In the genomic region with DNA sequence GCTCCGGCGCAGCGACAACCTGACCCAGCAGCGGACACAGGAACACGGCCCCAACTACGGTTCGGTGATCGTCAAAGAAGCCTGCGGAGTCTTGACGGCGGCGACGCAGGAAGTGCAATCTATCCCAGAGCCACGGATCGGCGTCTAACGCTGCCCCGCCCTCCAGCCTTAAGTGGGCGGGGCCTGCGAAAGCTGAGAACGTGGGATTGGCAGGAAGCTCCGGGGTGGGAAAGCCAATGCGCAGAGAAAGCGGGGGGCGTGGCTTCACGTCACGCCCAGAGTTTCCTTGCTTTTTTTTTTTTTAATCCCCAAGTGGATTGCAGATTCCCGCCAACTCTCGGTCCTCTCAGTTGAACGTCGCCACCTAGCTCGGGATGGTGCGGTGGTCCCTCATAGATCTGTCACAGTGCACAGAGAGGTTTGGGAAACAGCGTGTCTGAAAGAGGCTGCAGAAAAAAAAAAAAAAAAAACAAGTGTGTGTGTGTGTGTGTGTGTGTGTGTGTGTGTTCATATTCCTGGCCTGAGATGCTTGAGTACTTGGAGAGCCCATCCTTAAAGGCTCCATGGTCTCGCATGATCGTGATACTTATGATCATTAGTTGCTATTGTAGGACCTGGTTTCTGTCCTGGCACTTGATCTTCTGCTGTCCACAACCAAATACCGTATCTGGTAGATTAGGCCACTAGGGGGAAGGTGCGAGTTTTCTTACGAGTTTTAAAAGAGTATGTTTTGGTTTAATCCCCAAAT, we compare ENCODE assay signal across 8 mouse cellular contexts. TPM values are rescaled to one million over a fixed set of nuclear protein-coding genes. Genes with fewer than 3 reads are reported as not detected.
DNase-seq lines count a peak whose midpoint lies in the region; ATAC-seq and TF ChIP-seq lines count a peak whose summit lies in the region.

Gene Psma1 (minus strand): TSS at position 114 of the 748 bp plus-strand sequence.

- no peaks in the 10 kb centered on the region for H3K9me3 ChIP-seq in embryonic facial prominence, embryonic 13.5 days
- H3K9me3 ChIP-seq in limb, embryonic 12.5 days, result no peaks in the 10 kb centered on the region
- H3K9me3 ChIP-seq in midbrain, embryonic 15.5 days, result no peaks in the 10 kb centered on the region

- ATAC-seq in embryonic facial prominence, embryonic 13.5 days (ENCODE audit: insufficient number of reproducible peaks, insufficient read depth, low FRiP score, low TSS enrichment, low read depth), result peak; percentile 91
- peak; percentile 90 for ATAC-seq in limb, embryonic 12.5 days (ENCODE audit: insufficient number of reproducible peaks, insufficient read depth, low FRiP score, low TSS enrichment, low read depth)
- ATAC-seq in midbrain, embryonic 15.5 days (replicated peaks), result peak; percentile 94

- peak; percentile 51 for TF ChIP-seq POLR2A in kidney, adult 2 months (IDR thresholded peaks at IDR 0.05; ENCODE audit: low read depth, low read length)
- TF ChIP-seq POLR2A in spleen, adult 2 months (IDR thresholded peaks at IDR 0.05; ENCODE audit: low read depth, low read length), result peak; percentile 84

- H3K4me2 ChIP-seq in embryonic facial prominence, embryonic 13.5 days, result peak within 1 kb of the TSS; percentile 90
- peak within 1 kb of the TSS; percentile 84 for H3K4me2 ChIP-seq in limb, embryonic 12.5 days
- peak within 1 kb of the TSS; percentile 67 for H3K4me2 ChIP-seq in midbrain, embryonic 15.5 days

- H3K27me3 ChIP-seq in embryonic facial prominence, embryonic 13.5 days, result no peaks in the 10 kb centered on the region
- no peaks in the 10 kb centered on the region for H3K27me3 ChIP-seq in kidney, adult 2 months (replicated peaks; ENCODE audit: control insufficient read depth, insufficient read depth, low read length)
- H3K27me3 ChIP-seq in limb, embryonic 12.5 days, result no peaks in the 10 kb centered on the region
- H3K27me3 ChIP-seq in midbrain, embryonic 15.5 days (replicated peaks), result no peaks in the 10 kb centered on the region
- H3K27me3 ChIP-seq in spleen, adult 2 months (ENCODE audit: control insufficient read depth, insufficient read depth, low read length), result no peaks in the 10 kb centered on the region

- TF ChIP-seq CTCF in kidney, adult 2 months (conservative IDR thresholded peaks at IDR 0.05; ENCODE audit: insufficient read depth, insufficient read length, low read depth, low read length), result no peak; the same call in 1 of the 2 replicates
- 0 out of 2 replicates have a peak, but pooled peaks have one; percentile 6 for TF ChIP-seq CTCF in spleen, adult 2 months (IDR thresholded peaks at IDR 0.05; ENCODE audit: extremely low read depth, insufficient read depth, insufficient read length, insufficient replicate concordance)

- DNase-seq in 3134 (ENCODE audit: extremely low read depth, insufficient read length, low spot score), result peak; percentile 98
- peak; percentile 96 for DNase-seq in adrenal gland, postnatal 36 days
- peak; percentile 97 for DNase-seq in heart, adult 18-20 months
- DNase-seq in kidney, adult 2 months, result peak; percentile 98
- DNase-seq in spleen, adult 2 months (ENCODE audit: low read depth in 1 of 2, low spot score in 2 of 2), result peak; percentile 92 to 96

- peak within 1 kb of the TSS; percentile 64 for H3K4me3 ChIP-seq in embryonic facial prominence, embryonic 13.5 days
- peak within 1 kb of the TSS; percentile 80 for H3K4me3 ChIP-seq in kidney, adult 2 months (ENCODE audit: insufficient read depth, low read depth, low read length)
- peak within 1 kb of the TSS; percentile 88 for H3K4me3 ChIP-seq in limb, embryonic 12.5 days (replicated peaks)
- peak within 1 kb of the TSS; percentile 81 for H3K4me3 ChIP-seq in midbrain, embryonic 15.5 days
- peak within 1 kb of the TSS; percentile 84 for H3K4me3 ChIP-seq in spleen, adult 2 months (ENCODE audit: extremely low read depth, insufficient read depth, insufficient read length)

- H3K27ac ChIP-seq in embryonic facial prominence, embryonic 13.5 days, result peak within 1 kb of the TSS; percentile 51
- H3K27ac ChIP-seq in kidney, adult 2 months (ENCODE audit: insufficient read depth, low read depth, low read length), result peak within 1 kb of the TSS; percentile 71
- H3K27ac ChIP-seq in limb, embryonic 12.5 days, result peak within 1 kb of the TSS; percentile 64; the same call in 1 of the 2 replicates
- peak within 1 kb of the TSS; percentile 84 for H3K27ac ChIP-seq in midbrain, embryonic 15.5 days
- peak within 1 kb of the TSS; percentile 64 for H3K27ac ChIP-seq in spleen, adult 2 months (ENCODE audit: insufficient read depth, low read length)

- H3K36me3 ChIP-seq in embryonic facial prominence, embryonic 13.5 days, result peaks cover 28% of the 10 kb centered on the region
- H3K36me3 ChIP-seq in kidney, adult 2 months (ENCODE audit: control insufficient read depth, insufficient read depth, low read length), result peaks cover 6% of the 10 kb centered on the region
- H3K36me3 ChIP-seq in limb, embryonic 12.5 days, result peaks cover 31% of the 10 kb centered on the region
- H3K36me3 ChIP-seq in midbrain, embryonic 15.5 days (replicated peaks), result peaks cover 15% of the 10 kb centered on the region
- H3K36me3 ChIP-seq in spleen, adult 2 months (ENCODE audit: control insufficient read depth, insufficient read depth, low read length), result peaks cover 13% of the 10 kb centered on the region

- H3K4me1 ChIP-seq in embryonic facial prominence, embryonic 13.5 days, result peaks cover 10% of the 10 kb centered on the region
- H3K4me1 ChIP-seq in kidney, adult 2 months (ENCODE audit: control insufficient read depth, insufficient read depth, low read length), result no peaks in the 10 kb centered on the region; the same call in 1 of the 2 replicates
- H3K4me1 ChIP-seq in limb, embryonic 12.5 days (replicated peaks), result peaks cover 7% of the 10 kb centered on the region
- H3K4me1 ChIP-seq in midbrain, embryonic 15.5 days, result peaks cover 15% of the 10 kb centered on the region
- H3K4me1 ChIP-seq in spleen, adult 2 months (ENCODE audit: control insufficient read depth, insufficient read depth, insufficient read length), result peaks cover 2% of the 10 kb centered on the region; the same call in 1 of the 2 replicates

- H3K9ac ChIP-seq in embryonic facial prominence, embryonic 13.5 days, result peak within 1 kb of the TSS; percentile 83
- H3K9ac ChIP-seq in limb, embryonic 12.5 days (replicated peaks), result peak within 1 kb of the TSS; percentile 90
- peak within 1 kb of the TSS; percentile 90 for H3K9ac ChIP-seq in midbrain, embryonic 15.5 days

- whole genome bisulfite sequencing in embryonic facial prominence, embryonic 13.5 days, result under 1% methylated on average over 39 of the region's 39 CpGs
- under 1% methylated on average over 39 of the region's 39 CpGs for WGBS in kidney, adult 2 months
- under 1% methylated on average over 39 of the region's 39 CpGs for WGBS in limb, embryonic 12.5 days
- WGBS in midbrain, embryonic 15.5 days, result under 1% methylated on average over 39 of the region's 39 CpGs
- 1% methylated on average over 39 of the region's 39 CpGs for WGBS in spleen, adult 2 months

RNA-seq across cellular contexts. Expression of gene Psma1, which starts in this region (rescaled TPM):
- total RNA-seq in adrenal gland, postnatal 36 days (2021), result 100 to 1,000 TPM; 163 to 180 TPM
- 394 and 409 TPM in 2 replicates for polyA plus RNA-seq in embryonic facial prominence, embryonic 13.5 days (2015; fragmentation: Nextera tagmentation; extraction: Ambion mirVana)
- total RNA-seq in heart, adult 18-20 months (2021), result 100 to 1,000 TPM; 143 TPM
- 88.7 and 115 TPM in 2 replicates for polyA plus RNA-seq in kidney, adult 2 months (2012; rRNA removed)
- polyA plus RNA-seq in limb, embryonic 12.5 days (2016; fragmentation: Nextera tagmentation; extraction: Ambion mirVana), result 412 and 430 TPM in 2 replicates
- polyA plus RNA-seq in midbrain, embryonic 15.5 days (2015; fragmentation: Nextera tagmentation; extraction: Ambion mirVana), result 335 and 341 TPM in 2 replicates
- 42.6 and 42.7 TPM in 2 replicates for polyA plus RNA-seq in spleen, adult 2 months (2012; rRNA removed)

Comparison
In these comparisons a context has a peak if more than half of its experiments do, and no peak if none do; other contexts are left out.
1. Peak in every context shown above with its lines: DNase-seq, ATAC-seq, H3K4me3 ChIP-seq and H3K27ac ChIP-seq.